Mouse (Mus musculus) thymus, adult 2 months (tissue): Measurements from ENCODE around the gene Abi3bp.

Source experiments
- CTCF ChIP-seq: fragments of 200-500 bp; IDR thresholded peaks from 2 replicates; pipeline ENCODE4 v1.5.1; 2012; ENCODE audit warnings: mild to moderate bottlenecking, control low read depth, low read length, moderate library complexity, borderline replicate concordance; ENCODE audit not compliant: control insufficient read depth, poor library complexity, insufficient read depth; ENCODE audit errors: extremely low read depth
- POLR2A ChIP-seq: fragments of 200-500 bp; IDR thresholded peaks from 2 replicates; pipeline ENCODE4 v1.6.1; 2012; ENCODE audit warnings: mild to moderate bottlenecking, low read length, control low read depth, moderate library complexity; ENCODE audit not compliant: control insufficient read depth, poor library complexity, insufficient read depth; ENCODE audit errors: extremely low read depth

DNA sequence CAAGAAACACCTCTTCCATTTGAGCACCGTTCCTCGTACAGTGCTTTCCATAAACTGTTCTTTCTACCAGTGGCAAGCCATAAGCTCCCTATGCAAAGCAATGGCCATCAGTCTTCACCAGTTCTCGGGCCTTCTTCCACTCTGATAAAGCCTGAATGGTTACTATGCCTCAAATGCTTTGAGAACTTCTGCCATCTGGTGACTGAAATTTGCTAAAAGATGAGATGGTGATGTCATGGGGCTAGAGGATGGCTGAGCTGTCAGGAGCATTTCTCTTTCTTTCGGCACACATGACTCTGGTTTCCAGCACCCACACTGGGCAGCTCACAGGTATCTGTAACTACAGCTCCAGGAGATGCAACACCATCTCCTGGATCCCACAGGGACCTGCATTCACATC, 199.5 kb downstream of the Abi3bp start:
- TF ChIP-seq POLR2A (no peak), CTCF (no peak)
